ENCODE assay signal across 8 mouse cellular contexts in genomic region chr1:57436408-57436807, GRCm38 (mm10). TPM values are rescaled to one million over a fixed set of nuclear protein-coding genes. Genes with fewer than 3 reads are reported as not detected.
DNase-seq lines count a peak whose midpoint lies in the region; ATAC-seq and TF ChIP-seq lines count a peak whose summit lies in the region.

No protein-coding gene starts in this region.

- H3K4me2 ChIP-seq in embryonic facial prominence, embryonic 13.5 days, result peak overlapping the region; percentile 57
- H3K4me2 ChIP-seq in heart, embryonic 14.5 days (ENCODE audit: low read length), result peak overlapping the region; percentile 58

- no peak for DNase-seq in layer of hippocampus, adult 2 months (ENCODE audit: low spot score in 2 of 2)
- no peak for DNase-seq in layer of hippocampus, adult 9-10 months (ENCODE audit: low spot score)
- peak; percentile 79 for DNase-seq in kidney, postnatal 14 days
- DNase-seq in thymus, postnatal 4 days, result peak; percentile 60
- DNase-seq in right cerebral cortex, postnatal 36 days (ENCODE audit: low spot score in 2 of 2), result no peak

- peak overlapping the region; percentile 62 for H3K9ac ChIP-seq in embryonic facial prominence, embryonic 13.5 days
- H3K9ac ChIP-seq in heart, embryonic 14.5 days (ENCODE audit: low read length), result peak overlapping the region; percentile 42; the same call in 1 of the 2 replicates

- H3K4me3 ChIP-seq in layer of hippocampus, adult 2 months, result peak overlapping the region; percentile 25
- peak overlapping the region; percentile 28 for H3K4me3 ChIP-seq in embryonic facial prominence, embryonic 13.5 days
- H3K4me3 ChIP-seq in heart, embryonic 14.5 days (ENCODE audit: control insufficient read depth in 1 of 2, insufficient read depth in 1 of 2, low read depth in 1 of 2, low read length in 2 of 2), result peak overlapping the region; percentile 10 to 15; a peak in 3 of 4 replicates

- 26% methylated on average over 9 of the region's 9 CpGs for WGBS in embryonic facial prominence, embryonic 13.5 days
- WGBS in heart, embryonic 14.5 days, result 29% methylated on average over 9 of the region's 9 CpGs

- no peak for TF ChIP-seq CTCF in layer of hippocampus, adult 2 months (conservative IDR thresholded peaks at IDR 0.05)

- H3K9me3 ChIP-seq in embryonic facial prominence, embryonic 13.5 days, result no peaks in the 10 kb centered on the region
- H3K9me3 ChIP-seq in heart, embryonic 14.5 days (ENCODE audit: control insufficient read depth, low read length), result no peaks in the 10 kb centered on the region

- no peaks in the 10 kb centered on the region for H3K27me3 ChIP-seq in embryonic facial prominence, embryonic 13.5 days
- H3K27me3 ChIP-seq in heart, embryonic 14.5 days (ENCODE audit: control insufficient read depth, insufficient read depth, low read length), result no peaks in the 10 kb centered on the region

- H3K4me1 ChIP-seq in embryonic facial prominence, embryonic 13.5 days, result peaks cover 39% of the 10 kb centered on the region
- H3K4me1 ChIP-seq in heart, embryonic 14.5 days (ENCODE audit: control insufficient read depth in 2 of 2, insufficient read depth in 2 of 2, low read length in 2 of 2), result peaks cover 11 to 12% of the 10 kb centered on the region in 2 experiments; a peak in 3 of 4 replicates

- no peak for ATAC-seq in embryonic facial prominence, embryonic 13.5 days (ENCODE audit: insufficient number of reproducible peaks, insufficient read depth, low FRiP score, low TSS enrichment, low read depth)
- ATAC-seq in heart, embryonic 14.5 days (ENCODE audit: insufficient number of reproducible peaks, insufficient read depth, low FRiP score, low read depth), result no peak
- peak; percentile 85 for ATAC-seq in megakaryocyte progenitor cell, adult 5-6 weeks (replicated peaks; ENCODE audit: poor library complexity)

- peak overlapping the region; percentile 19 for H3K27ac ChIP-seq in layer of hippocampus, adult 2 months
- H3K27ac ChIP-seq in embryonic facial prominence, embryonic 13.5 days, result peak overlapping the region; percentile 88
- peak overlapping the region; percentile 75 to 82 for H3K27ac ChIP-seq in heart, embryonic 14.5 days (replicated peaks in 1 of 2; ENCODE audit: control insufficient read depth in 1 of 2, insufficient read depth in 1 of 2, low read depth in 2 of 2, low read length in 2 of 2)

- H3K36me3 ChIP-seq in embryonic facial prominence, embryonic 13.5 days, result no peaks in the 10 kb centered on the region
- H3K36me3 ChIP-seq in heart, embryonic 14.5 days (ENCODE audit: control insufficient read depth, insufficient read depth, low read length), result no peaks in the 10 kb centered on the region

RNA-seq across cellular contexts. Expression of gene Tyw5, which starts 29.5 kb away (rescaled TPM):
- 10 to 100 TPM; 23.8 to 25.9 TPM for total RNA-seq in layer of hippocampus, adult 2 months (2021)
- polyA plus RNA-seq in embryonic facial prominence, embryonic 13.5 days (2015; fragmentation: Nextera tagmentation; extraction: Ambion mirVana), result 27.0 and 33.9 TPM in 2 replicates
- polyA plus RNA-seq in heart, embryonic 14.5 days (2014; fragmentation: Nextera tagmentation; extraction: Ambion mirVana), result 17.1 and 18.2 TPM in 2 replicates
- total RNA-seq in megakaryocyte progenitor cell, adult 5-6 weeks (2015), result 23.3 and 35.1 TPM in 2 replicates
- total RNA-seq in megakaryocyte progenitor cell, adult 5-6 weeks (2017), result 25.8 and 28.4 TPM in 2 replicates

RNA-seq across cellular contexts. Expression of gene Maip1, which starts 30.3 kb away (rescaled TPM):
- total RNA-seq in layer of hippocampus, adult 2 months (2021), result 10 to 100 TPM; 12.1 to 12.5 TPM
- polyA plus RNA-seq in embryonic facial prominence, embryonic 13.5 days (2015; fragmentation: Nextera tagmentation; extraction: Ambion mirVana), result 17.5 and 18.4 TPM in 2 replicates
- polyA plus RNA-seq in heart, embryonic 14.5 days (2014; fragmentation: Nextera tagmentation; extraction: Ambion mirVana), result 14.6 and 15.7 TPM in 2 replicates
- 12.4 and 15.6 TPM in 2 replicates for total RNA-seq in megakaryocyte progenitor cell, adult 5-6 weeks (2015)
- total RNA-seq in megakaryocyte progenitor cell, adult 5-6 weeks (2017), result 10.0 and 10.8 TPM in 2 replicates

RNA-seq across cellular contexts. Expression of gene 1700066M21Rik, which starts 59.0 kb away (rescaled TPM):
- 10 to 100 TPM; 22.2 to 24.5 TPM for total RNA-seq in layer of hippocampus, adult 2 months (2021)
- 15.0 and 16.5 TPM in 2 replicates for polyA plus RNA-seq in embryonic facial prominence, embryonic 13.5 days (2015; fragmentation: Nextera tagmentation; extraction: Ambion mirVana)
- polyA plus RNA-seq in heart, embryonic 14.5 days (2014; fragmentation: Nextera tagmentation; extraction: Ambion mirVana), result 7.5 and 8.7 TPM in 2 replicates
- total RNA-seq in megakaryocyte progenitor cell, adult 5-6 weeks (2015), result 16.6 and 19.3 TPM in 2 replicates
- 18.1 TPM in 2 replicates for total RNA-seq in megakaryocyte progenitor cell, adult 5-6 weeks (2017)

Comparison
In these comparisons a context has a peak if more than half of its experiments do, and no peak if none do; other contexts are left out.
1. DNase-seq: peak in kidney, postnatal 14 days (single experiment) and thymus, postnatal 4 days (single experiment); none in layer of hippocampus, adult 2 months (0 of 2), layer of hippocampus, adult 9-10 months (single experiment) and right cerebral cortex, postnatal 36 days (0 of 2).
2. H3K27ac ChIP-seq: peak in every context shown above with its lines; median percentile 88 in embryonic facial prominence, embryonic 13.5 days; 78 in heart, embryonic 14.5 days; 19 in layer of hippocampus, adult 2 months.
3. Peak in every context shown above with its lines, with median percentiles within 50 percentile points of each other: H3K4me3 ChIP-seq.